Mouse (Mus musculus) kidney, embryonic 14.5 days (tissue): ENCODE measurements at regions not wholly inside any gene's neighbourhood (a gene's known extent, or its start where the extent isn't known, plus 50 kb on each side); places are given as distances from the start of the nearest gene placed in this dataset.

ENCODE experiments used
- ATAC-seq: fragments of 200-750 bp; cut with Nextera tagmentation; 2 replicates; pipeline ENCODE4 v1.8.0; 2017; ENCODE audit warnings: moderate number of reproducible peaks, mild to moderate bottlenecking, moderate TSS enrichment, moderate library complexity; ENCODE audit not compliant: low FRiP score, low TSS enrichment
- H3K27ac ChIP-seq: fragments of 300-500 bp; sonication (generic); 2 replicates; pipeline ENCODE4 v1.5.1; 2014; ENCODE audit warnings: low read depth, mild to moderate bottlenecking, low read length, moderate library complexity, mixed read lengths
- H3K27me3 ChIP-seq: fragments of 300-500 bp; sonication (generic); 2 replicates; pipeline ENCODE4 v1.6.1; 2014; ENCODE audit warnings: mild to moderate bottlenecking, low read length; ENCODE audit not compliant: control insufficient read depth, insufficient read depth
- H3K36me3 ChIP-seq: fragments of 300-500 bp; sonication (generic); 2 replicates; pipeline ENCODE4 v1.6.1; 2014; ENCODE audit warnings: low read length, mixed read lengths; ENCODE audit not compliant: control insufficient read depth, insufficient read depth
- H3K4me1 ChIP-seq: fragments of 300-500 bp; sonication (generic); 2 replicates; pipeline ENCODE4 v1.6.1; 2014; ENCODE audit warnings: low read length, mixed read lengths; ENCODE audit not compliant: control insufficient read depth, insufficient read depth
- H3K4me2 ChIP-seq: fragments of 300-500 bp; sonication (generic); replicated peaks from 2 replicates; pipeline ENCODE4 v1.6.1; 2014; ENCODE audit warnings: low read depth, mild to moderate bottlenecking, low read length
- H3K4me3 ChIP-seq: fragments of 300-500 bp; sonication (generic); 2 replicates; pipeline ENCODE4 v1.5.1; 2014; ENCODE audit warnings: mild to moderate bottlenecking, low read length
- H3K9ac ChIP-seq: fragments of 300-500 bp; sonication (generic); 2 replicates; pipeline ENCODE4 v1.6.1; 2014; ENCODE audit warnings: low read depth, mild to moderate bottlenecking, low read length, moderate library complexity
- H3K9me3 ChIP-seq: fragments of 300-500 bp; sonication (generic); 2 replicates; pipeline ENCODE4 v1.6.1; 2016; ENCODE audit warnings: low read length; ENCODE audit not compliant: control insufficient read depth
- WGBS: fragments of 180-500 bp; shearing (Covaris S2); extraction: QIAGEN DNeasy Blood & Tissue Kit; methylation state at CpG from one replicate; pipeline ENCODE4 v1.1.7; 2014; 5-methylcytosine and 5-hydroxymethylcytosine counted together

DNA sequence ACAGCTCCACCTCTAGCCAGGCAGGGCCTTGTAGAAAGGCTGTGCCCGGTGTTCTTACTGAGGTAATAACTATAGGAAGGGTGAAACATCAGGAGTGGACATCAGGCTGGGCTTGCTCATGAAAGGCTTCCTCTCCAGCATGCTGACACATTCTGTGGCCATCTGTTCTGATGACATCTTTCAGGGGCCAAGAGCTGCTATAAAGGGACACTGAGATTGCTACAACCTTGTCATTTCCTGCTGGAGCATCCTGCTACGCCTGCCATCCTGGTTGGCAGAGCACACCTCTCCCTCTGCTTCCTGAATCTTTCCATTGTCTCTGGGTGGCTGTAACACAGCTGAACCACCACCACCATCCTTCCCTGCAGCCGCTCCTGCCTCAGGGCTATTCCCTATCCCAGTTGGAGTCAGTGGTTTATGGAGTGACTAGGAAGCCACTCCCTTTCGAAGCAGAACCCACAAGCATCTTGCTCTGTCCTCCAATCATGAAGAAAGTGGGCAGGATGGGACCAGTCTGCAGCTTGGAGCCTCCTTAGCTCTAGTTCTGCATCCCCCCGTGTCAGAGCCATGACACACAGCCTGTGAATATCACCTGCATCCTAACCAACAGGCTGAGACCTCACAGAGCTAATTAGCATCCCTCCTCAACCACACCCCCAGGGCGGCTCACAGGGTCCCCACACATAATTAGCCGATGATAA is 154.6 kb downstream of the Irx2 start:
- Histone ChIP-seq H3K4me1 (no peaks in the 10 kb centered on the region), H3K4me2 (no peak overlapping the region), H3K9ac (no peak overlapping the region), H3K36me3 (no peaks in the 10 kb centered on the region), H3K27ac (no peak overlapping the region), H3K27me3 (no peaks in the 10 kb centered on the region), H3K4me3 (no peak overlapping the region), H3K9me3 (no peaks in the 10 kb centered on the region)
- ATAC-seq: no peak
- WGBS: 45% methylated on average over 7 of the region's 7 CpGs

DNA sequence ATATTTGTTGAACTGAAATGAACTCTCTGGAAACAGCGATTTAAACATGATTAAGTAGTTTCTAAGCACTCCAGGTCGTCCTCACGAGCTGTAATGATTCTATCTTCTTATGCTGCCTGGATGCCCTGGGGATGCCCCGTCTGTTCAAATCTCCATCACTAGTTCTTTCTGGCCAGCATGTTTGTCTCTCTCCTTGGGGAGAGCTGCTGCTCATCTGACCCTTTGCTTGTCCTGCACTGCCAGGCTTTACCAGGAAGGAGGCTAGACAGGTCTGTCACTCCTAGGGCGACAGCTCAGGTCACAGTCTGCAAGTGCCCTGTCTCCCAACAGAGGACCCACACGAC is 155.1 kb downstream of the Irx2 start:
- 50% methylated on average over 6 of the region's 6 CpGs for WGBS
- Histone ChIP-seq H3K27me3 (no peaks in the 10 kb centered on the region), H3K27ac (no peak overlapping the region), H3K4me3 (no peak overlapping the region), H3K9me3 (no peaks in the 10 kb centered on the region), H3K9ac (no peak overlapping the region), H3K4me1 (no peaks in the 10 kb centered on the region), H3K36me3 (no peaks in the 10 kb centered on the region), H3K4me2 (no peak overlapping the region)
- ATAC-seq: no peak

DNA sequence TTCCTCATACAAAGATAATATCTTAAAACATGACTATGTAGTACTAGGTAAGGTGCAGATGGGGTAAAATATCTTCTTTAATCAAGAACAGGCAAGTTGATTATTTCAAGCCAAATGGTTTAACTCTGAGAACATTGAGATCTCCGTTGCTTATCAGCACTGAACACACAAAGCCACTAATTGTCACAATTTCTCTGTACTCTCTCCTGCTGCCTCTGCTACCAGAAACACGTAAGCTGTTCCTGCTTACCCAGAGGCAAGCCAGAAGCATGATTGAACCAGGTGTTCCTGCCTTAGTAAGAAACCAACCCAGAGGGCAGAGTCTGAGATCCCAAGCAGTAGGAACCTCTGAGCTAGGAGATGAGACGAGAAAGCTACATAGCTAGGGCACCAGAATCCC is 164.1 kb downstream of the Irx2 start:
- ATAC-seq: no peak
- H3K9ac ChIP-seq: no peak overlapping the region
- no peaks in the 10 kb centered on the region for H3K9me3 ChIP-seq
- H3K27ac ChIP-seq: no peak overlapping the region
- H3K27me3 ChIP-seq: no peaks in the 10 kb centered on the region
- WGBS: 80% methylated on average over 3 of the region's 3 CpGs
- H3K4me3 ChIP-seq: no peak overlapping the region
- H3K36me3 ChIP-seq: no peaks in the 10 kb centered on the region
- no peaks in the 10 kb centered on the region for H3K4me1 ChIP-seq
- H3K4me2 ChIP-seq: no peak overlapping the region

DNA sequence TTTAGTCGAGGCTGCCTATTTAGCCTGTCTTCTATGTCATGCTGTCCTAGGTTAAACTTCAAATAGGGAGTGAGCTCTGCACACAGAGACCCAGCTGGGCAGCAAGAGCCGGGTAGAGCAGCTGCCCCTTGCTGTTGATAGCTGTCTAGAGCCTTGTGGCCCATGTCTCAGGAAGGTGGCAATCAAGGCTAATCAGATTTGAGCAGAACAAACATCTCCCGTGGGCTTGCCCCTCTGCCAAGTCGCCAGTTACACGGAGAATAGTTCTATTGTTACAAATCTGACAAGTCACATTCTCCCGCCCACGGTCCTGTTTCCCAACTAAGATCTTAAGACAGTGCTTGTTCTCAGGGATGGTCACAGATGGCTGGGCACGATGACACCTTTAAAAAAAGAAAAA is 171.4 kb downstream of the Irx2 start:
- H3K4me3 ChIP-seq: no peak overlapping the region
- H3K36me3 ChIP-seq: no peaks in the 10 kb centered on the region
- 36% methylated on average over 8 of the region's 8 CpGs for WGBS

DNA sequence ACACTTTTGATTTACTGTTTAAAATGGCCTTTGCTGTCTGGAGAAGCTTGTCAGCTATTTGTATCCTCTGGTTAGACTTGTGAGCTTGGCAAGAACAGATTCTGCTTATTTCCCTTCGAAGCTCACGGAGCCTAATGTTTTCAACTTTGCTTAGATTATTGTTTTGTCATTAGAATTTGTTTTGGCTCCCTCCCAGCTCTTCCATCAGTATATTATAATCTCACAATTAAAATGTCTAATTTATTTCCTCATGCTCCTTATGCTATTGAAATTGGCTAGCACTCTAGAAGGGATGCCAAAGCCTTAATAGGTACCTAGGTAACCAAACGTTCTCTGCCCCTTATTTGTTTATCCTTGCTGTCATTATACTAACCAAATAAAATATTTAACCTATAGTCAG is 171.9 kb downstream of the Irx2 start:
- WGBS: 65% methylated on average over 3 of the region's 3 CpGs
- Histone ChIP-seq H3K9me3 (no peaks in the 10 kb centered on the region), H3K9ac (no peak overlapping the region), H3K4me1 (no peaks in the 10 kb centered on the region), H3K27me3 (no peaks in the 10 kb centered on the region), H3K4me2 (no peak overlapping the region), H3K36me3 (no peaks in the 10 kb centered on the region), H3K27ac (no peak overlapping the region), H3K4me3 (no peak overlapping the region)
- ATAC-seq: no peak

More for the DNA sequence above, 171.4 kb downstream of the Irx2 start:
- Histone ChIP-seq H3K27ac (no peak overlapping the region), H3K9ac (no peak overlapping the region), H3K9me3 (no peaks in the 10 kb centered on the region), H3K4me1 (no peaks in the 10 kb centered on the region), H3K4me2 (no peak overlapping the region), H3K27me3 (no peaks in the 10 kb centered on the region)
- no peak for ATAC-seq

DNA sequence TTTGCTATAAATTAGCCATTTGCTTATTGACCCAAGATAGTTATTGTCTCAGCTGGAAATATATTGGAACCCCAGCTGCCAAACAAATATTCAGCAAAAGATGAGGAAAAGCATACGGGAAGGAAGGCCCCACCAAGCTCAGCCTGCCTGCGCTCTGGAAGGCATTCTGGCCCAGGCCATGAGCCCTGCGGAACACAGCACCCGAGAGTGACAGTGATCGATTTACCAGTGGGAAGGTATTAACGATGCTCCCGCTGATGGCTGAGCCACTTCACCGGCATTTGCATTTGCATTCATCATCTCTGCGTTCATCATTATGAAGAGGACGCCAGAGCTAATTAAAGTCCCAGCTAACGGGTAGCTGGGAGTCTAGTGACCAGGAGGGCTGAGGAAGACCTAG is 174.8 kb downstream of the Irx2 start:
- no peak overlapping the region for H3K9ac ChIP-seq
- no peaks in the 10 kb centered on the region for H3K9me3 ChIP-seq
- no peaks in the 10 kb centered on the region for H3K36me3 ChIP-seq
- ATAC-seq: no peak
- no peaks in the 10 kb centered on the region for H3K27me3 ChIP-seq
- no peak overlapping the region for H3K4me3 ChIP-seq
- H3K27ac ChIP-seq: no peak overlapping the region
- no peak overlapping the region for H3K4me2 ChIP-seq
- 44% methylated on average over 11 of the region's 11 CpGs for WGBS
- no peaks in the 10 kb centered on the region for H3K4me1 ChIP-seq

DNA sequence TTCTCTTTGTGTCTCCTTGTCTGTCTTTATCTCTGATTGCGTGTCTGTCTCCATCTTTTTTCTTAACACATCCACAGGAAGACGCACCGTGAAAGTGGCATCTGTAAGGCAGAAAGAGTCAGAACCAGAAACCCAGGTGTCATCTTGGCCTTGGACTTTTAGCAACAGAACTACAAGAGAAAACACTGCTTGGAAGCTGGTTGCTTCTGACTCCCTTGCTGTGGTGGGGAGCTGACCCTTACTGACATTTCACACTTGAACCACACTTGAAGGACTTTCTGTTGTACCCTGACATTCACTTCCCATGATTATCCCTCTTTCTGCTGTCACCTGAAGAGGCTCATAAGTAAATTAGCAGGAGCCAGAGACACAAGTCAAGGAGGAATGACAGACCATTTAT is 180.6 kb downstream of the Irx2 start:
- whole genome bisulfite sequencing: 88% methylated on average over 3 of the region's 3 CpGs
- Histone ChIP-seq H3K27me3 (peaks cover 1% of the 10 kb centered on the region), H3K4me2 (no peak overlapping the region), H3K9ac (no peak overlapping the region), H3K4me3 (no peak overlapping the region), H3K27ac (no peak overlapping the region), H3K36me3 (no peaks in the 10 kb centered on the region), H3K9me3 (no peaks in the 10 kb centered on the region), H3K4me1 (no peaks in the 10 kb centered on the region)
- no peak for ATAC-seq

DNA sequence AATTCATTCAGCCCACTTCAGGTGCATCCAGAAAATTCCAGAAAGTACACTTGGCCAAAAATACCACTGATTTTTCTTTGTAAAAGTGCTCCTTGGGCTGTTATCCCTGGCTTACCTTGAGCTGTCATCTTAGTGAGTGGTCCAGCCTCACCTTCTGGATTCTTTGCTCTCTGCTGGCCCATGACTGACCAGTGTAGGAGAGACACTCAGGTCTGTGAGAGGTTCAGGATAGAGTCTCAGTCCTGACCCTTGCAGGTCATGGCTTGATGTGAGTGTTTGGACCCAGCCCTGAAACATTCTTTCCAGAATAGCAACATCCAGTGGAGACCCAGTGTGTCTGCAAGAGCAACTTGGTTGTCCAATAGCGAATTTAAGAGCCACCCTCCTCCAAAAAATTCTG is 182.0 kb downstream of the Irx2 start:
- H3K27ac ChIP-seq: no peak overlapping the region
- peaks cover 11% of the 10 kb centered on the region for H3K27me3 ChIP-seq
- H3K36me3 ChIP-seq: no peaks in the 10 kb centered on the region
- H3K4me1 ChIP-seq: no peaks in the 10 kb centered on the region
- no peaks in the 10 kb centered on the region for H3K9me3 ChIP-seq
- H3K9ac ChIP-seq: no peak overlapping the region
- 88% methylated on average over 1 of the region's 1 CpGs for WGBS
- no peak overlapping the region for H3K4me3 ChIP-seq
- ATAC-seq: no peak
- no peak overlapping the region for H3K4me2 ChIP-seq

DNA sequence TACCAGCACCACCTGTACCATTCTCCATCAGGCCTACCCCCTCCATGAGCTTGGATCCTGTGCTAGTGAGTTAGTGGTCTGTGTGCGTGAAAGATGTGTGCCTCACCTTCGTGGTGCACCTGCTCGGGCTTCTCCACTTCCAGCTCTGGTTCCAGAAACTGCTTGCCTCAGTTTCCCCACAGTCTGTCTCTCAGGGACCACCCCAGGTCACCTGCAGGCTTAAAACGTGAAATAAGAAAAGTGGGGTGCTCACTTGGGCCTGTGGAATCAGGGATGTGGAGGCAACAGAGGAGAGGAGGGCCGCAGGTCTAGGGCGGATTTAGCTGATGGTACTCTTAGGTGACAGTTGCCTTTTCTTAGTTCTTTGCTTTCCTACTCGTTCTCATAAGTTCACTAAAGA is 186.0 kb downstream of the Irx2 start:
- no peak overlapping the region for H3K27ac ChIP-seq
- no peak overlapping the region for H3K9ac ChIP-seq
- no peaks in the 10 kb centered on the region for H3K4me1 ChIP-seq
- H3K4me2 ChIP-seq: no peak overlapping the region
- 59% methylated on average over 7 of the region's 7 CpGs for WGBS
- H3K9me3 ChIP-seq: no peaks in the 10 kb centered on the region
- ATAC-seq: no peak
- H3K4me3 ChIP-seq: no peak overlapping the region
- H3K36me3 ChIP-seq: no peaks in the 10 kb centered on the region
- peaks cover 37% of the 10 kb centered on the region for H3K27me3 ChIP-seq
